Mouse (Mus musculus) heart, postnatal 25 days (tissue): ENCODE measurements around the gene Il20ra. TPM values are rescaled to one million over a fixed set of nuclear protein-coding genes. Genes with fewer than 3 reads are reported as not detected.

ENCODE experiments used
- DNase-seq: peaks from one replicate; pipeline ENCODE4 v3.0.0; 2022; ENCODE audit warnings: low spot score
- intact Hi-C: fragments of 180-260 bp; cut with DNase I; formaldehyde crosslinking; loops from one replicate; pipeline ENCODE4 v1.15.1; 2025
- total RNA-seq, 2 experiments: library from RNA; stranded (reverse); gene quantifications; 2 replicates each; pipeline ENCODE4 v1.2.3; 2021

The Il20ra gene
- total RNA-seq, 2 experiments from 2014 or later: not detected

GRCm38 (mm10) chr10:19745662-19746061, 33.3 kb downstream of the Il20ra start:
- DNase-seq: no peak
- intact Hi-C loops: loop anchor here (2.0 kb wide), 1 partner anchor 25 kb away; no protein-coding TSS in a partner anchor

- intact Hi-C loops: no loop called here
Measured at GRCm38 (mm10) chr10:19746156-19746555, 33.8 kb downstream of the Il20ra start.

GRCm38 (mm10) chr10:19747661-19748060, 35.3 kb downstream of the Il20ra start:
- intact Hi-C loops: no loop called here
- no peak for DNase-seq

More at GRCm38 (mm10) chr10:19746156-19746555, 33.8 kb downstream of the Il20ra start:
- DNase-seq: no peak

- no peak for DNase-seq
- intact Hi-C loops: no loop called here
Measured at GRCm38 (mm10) chr10:19765459-19765858, 53.1 kb downstream of the Il20ra start.

- intact Hi-C loops: no loop called here
- no peak for DNase-seq
Measured at GRCm38 (mm10) chr10:19779092-19779491, 66.7 kb downstream of the Il20ra start.

GRCm38 (mm10) chr10:19781365-19781764, 69.0 kb downstream of the Il20ra start:
- intact Hi-C loops: no loop called here
- DNase-seq: no peak

GRCm38 (mm10) chr10:19794996-19795395, 82.6 kb downstream of the Il20ra start:
- intact Hi-C loops: no loop called here
- no peak for DNase-seq

- DNase-seq: no peak
Measured at GRCm38 (mm10) chr10:19802958-19803357, 90.6 kb downstream of the Il20ra start.

GRCm38 (mm10) chr10:19804763-19805162, 92.4 kb downstream of the Il20ra start:
- intact Hi-C loops: no loop called here
- no peak for DNase-seq

More at GRCm38 (mm10) chr10:19802958-19803357, 90.6 kb downstream of the Il20ra start:
- intact Hi-C loops: no loop called here

Other genes starting within 250 kb of the Il20ra start
- 10 to 100 TPM; 45.4 to 53.7 TPM for gene Ifngr1, start 120.6 kb upstream of the Il20ra start, total RNA-seq
- gene Il22ra2, start 90.6 kb upstream of the Il20ra start, total RNA-seq: not detected
- not detected for gene Slc35d3, start 138.9 kb downstream of the Il20ra start, total RNA-seq
- gene Pex7, start 195.1 kb downstream of the Il20ra start, total RNA-seq: 10 to 100 TPM; 25.5 to 28.9 TPM
- 10 to 100 TPM; 37.0 to 37.7 TPM for gene Map3k5, start 221.9 kb downstream of the Il20ra start, total RNA-seq